Mouse (Mus musculus) gastrocnemius, adult 18-20 months (tissue): ENCODE results near the gene Tgif2. TPM values are rescaled to one million over a fixed set of nuclear protein-coding genes. Genes with fewer than 3 reads are reported as not detected.
"Not testable (repeated sequence)": the region's sequence is repeated elsewhere in the genome, so short reads cannot be mapped to it uniquely, and the experiment has no call there.

Experiments
- DNase-seq: peaks from one replicate; pipeline ENCODE4 v3.0.0; 2021; ENCODE audit warnings: low spot score
- long read RNA-seq, 2 experiments: library from polyadenylated mRNA; stranded (forward); transcript quantifications; one replicate each; pipeline ENCODE4 v2.0.0; 2021
- total RNA-seq, 2 experiments: library from RNA; stranded (reverse); gene quantifications; 2 replicates each; pipeline ENCODE4 v1.2.3; 2021

Tgif2 gene
- total RNA-seq = under 1 TPM; 0.21 to 0.40 TPM
- long read RNA-seq, experiment 1, partial matches to known transcripts = 0 of 3 reads
- long read RNA-seq, experiment 1, other reads (novel, unspliced or antisense) = 1 of 3 reads
- long read RNA-seq, experiment 2 = 0 reads

GRCm38 (mm10) chr2:156839319-156840191 is at the start of gene Tgif2:
Tgif2 (plus strand) TSS chr2:156840007.
- DNase-seq = no peak

GRCm38 (mm10) chr2:156798516-156798915 is 41.3 kb upstream of the Tgif2 start:
- no peak for DNase-seq

- DNase-seq = no peak
Observed at GRCm38 (mm10) chr2:156801045-156801444, 38.8 kb upstream of the Tgif2 start.

- not testable (repeated sequence) for DNase-seq
Observed at GRCm38 (mm10) chr2:156802116-156802515, 37.7 kb upstream of the Tgif2 start.

- no peak for DNase-seq
Observed at GRCm38 (mm10) chr2:156803698-156804372, 36.0 kb upstream of the Tgif2 start.

GRCm38 (mm10) chr2:156804589-156804988 is 35.2 kb upstream of the Tgif2 start:
- no peak for DNase-seq

- DNase-seq = no peak
Observed at GRCm38 (mm10) chr2:156806886-156807285, 32.9 kb upstream of the Tgif2 start.

GRCm38 (mm10) chr2:156809579-156809978 is 30.2 kb upstream of the Tgif2 start:
- peak; percentile 61 for DNase-seq

GRCm38 (mm10) chr2:156810716-156811115 is 29.1 kb upstream of the Tgif2 start:
- no peak for DNase-seq

GRCm38 (mm10) chr2:156811556-156811955 is 28.3 kb upstream of the Tgif2 start:
- no peak for DNase-seq

- no peak for DNase-seq
Observed at GRCm38 (mm10) chr2:156814344-156814801, 25.4 kb upstream of the Tgif2 start.

- DNase-seq = no peak
Observed at GRCm38 (mm10) chr2:156814893-156815292, 24.9 kb upstream of the Tgif2 start.

- DNase-seq = no peak
Observed at GRCm38 (mm10) chr2:156815412-156815811, 24.4 kb upstream of the Tgif2 start.

GRCm38 (mm10) chr2:156816116-156816515 is 23.7 kb upstream of the Tgif2 start:
- no peak for DNase-seq

GRCm38 (mm10) chr2:156825128-156825527 is 14.7 kb upstream of the Tgif2 start:
- DNase-seq = not testable (repeated sequence)

GRCm38 (mm10) chr2:156834336-156834735 is 5.5 kb upstream of the Tgif2 start:
- no peak for DNase-seq

- no peak for DNase-seq
Observed at GRCm38 (mm10) chr2:156838839-156839238, 968 bp upstream of the Tgif2 start.

GRCm38 (mm10) chr2:156840301-156841027 is 657 bp downstream of the Tgif2 start:
- no peak for DNase-seq

GRCm38 (mm10) chr2:156841028-156841840 is 1.4 kb downstream of the Tgif2 start:
- peak; percentile 11 for DNase-seq

GRCm38 (mm10) chr2:156841841-156842706 is 2.3 kb downstream of the Tgif2 start:
- DNase-seq = peak; percentile 66
